Mouse (Mus musculus) frontal cortex, adult 2 months (tissue): ENCODE measurements around the gene Olfr1462. TPM values are rescaled to one million over a fixed set of nuclear protein-coding genes. Genes with fewer than 3 reads are reported as not detected.

Experiments used
- DNase-seq, 2 experiments: peaks; one replicate each; pipeline ENCODE4 v3.0.0; 2022; ENCODE audit warnings: low spot score in 1 of 2; ENCODE audit errors: extremely low spot score in 1 of 2
- polyA plus RNA-seq: library from polyadenylated mRNA; depleted of rRNA; stranded (reverse); fragments of >200 nt; gene quantifications from 2 replicates; pipeline ENCODE4 v1.2.3, GENCODE M21; 2012; rRNA removed

Gene Olfr1462
- polyA plus RNA-seq = not detected in 2 replicates

DNA sequence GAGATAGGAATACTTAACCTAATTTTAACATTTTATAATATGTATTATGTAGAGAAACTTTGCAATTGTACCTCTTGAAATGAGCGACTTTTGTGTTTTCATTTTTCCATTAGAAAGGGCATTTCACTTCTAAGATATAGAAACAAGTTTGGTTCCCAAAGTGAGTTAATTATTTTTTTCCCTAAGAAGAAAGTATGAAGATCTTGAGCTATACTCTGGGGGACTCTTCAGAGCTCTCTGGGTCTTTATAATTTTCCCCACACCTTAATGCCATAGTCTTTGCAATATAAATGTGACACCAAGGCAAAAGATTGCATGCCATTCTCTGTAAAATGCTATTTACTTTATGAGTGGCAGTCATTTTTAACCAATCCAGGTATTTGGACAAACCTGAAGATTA is at the start of gene Olfr1462:
TSS of gene Olfr1462 (plus strand) at position 301 of the 400 bp plus-strand sequence.
- no peak for DNase-seq

DNA sequence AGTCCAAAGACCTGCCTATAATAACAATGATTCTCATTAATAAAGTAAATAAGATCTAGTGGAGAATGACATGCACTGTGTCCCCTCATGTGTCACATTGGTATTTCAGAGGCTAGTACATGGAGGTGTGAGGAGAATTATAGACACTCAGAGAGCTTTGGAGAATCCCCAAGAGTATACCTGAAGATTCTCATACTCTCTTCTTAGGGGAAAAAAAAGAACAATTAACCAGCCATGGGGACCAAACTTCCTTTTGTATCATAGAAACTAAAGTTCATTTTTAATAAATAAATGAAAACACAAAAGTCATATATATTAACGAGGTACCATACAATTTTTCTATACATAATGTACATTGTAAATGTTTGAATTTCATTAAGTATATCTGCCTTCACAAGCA is 36.1 kb upstream of the Olfr1462 start, which contains the start of gene Olfr1459:
TSS of gene Olfr1459 (minus strand) at position 101 of the 400 bp plus-strand sequence.
- DNase-seq = no peak

- no peak for DNase-seq
Observed at GRCm38 (mm10) chr19:13162700-13163099, 22.8 kb upstream of the Olfr1462 start, which contains the start of gene Olfr1461. Olfr1461 (plus strand) TSS chr19:13163000.

DNA sequence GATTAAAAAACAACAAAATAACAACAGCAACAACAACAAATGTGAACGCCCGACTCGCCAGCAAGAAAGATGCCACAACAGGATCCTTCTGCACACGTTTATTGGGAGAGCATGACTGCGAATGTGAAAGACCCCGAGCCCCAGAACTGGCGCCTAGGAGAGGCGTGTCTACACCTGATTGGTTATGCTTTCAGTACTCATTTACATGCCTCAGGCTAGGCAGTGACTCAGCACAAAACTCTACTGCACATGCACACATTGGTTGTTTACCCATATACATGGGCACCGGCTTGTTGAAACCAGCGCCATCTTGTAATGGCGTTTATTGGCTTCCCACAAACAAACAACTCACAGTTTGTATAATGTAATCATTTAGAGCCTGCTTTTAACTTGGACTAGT is 36.1 kb downstream of the Olfr1462 start:
- no peak for DNase-seq

- no peak for DNase-seq
Observed at GRCm38 (mm10) chr19:13231028-13231427, 45.5 kb downstream of the Olfr1462 start, which contains the start of gene Olfr1463. Olfr1463 (plus strand) TSS chr19:13231328.

Other genes with a start within 250 kb of the Olfr1462 start
- not detected in 2 replicates for gene Olfr1450, start 235.5 kb upstream of the Olfr1462 start, polyA plus RNA-seq
- gene Olfr1451, start 190.7 kb upstream of the Olfr1462 start, polyA plus RNA-seq = not detected in 2 replicates
- not detected in 2 replicates for gene Olfr1453, start 157.4 kb upstream of the Olfr1462 start, polyA plus RNA-seq
- not detected in 2 replicates for gene Olfr1454, start 125.1 kb upstream of the Olfr1462 start, polyA plus RNA-seq
- not detected in 2 replicates for gene Olfr1457, start 87.8 kb upstream of the Olfr1462 start, polyA plus RNA-seq
- not detected in 2 replicates for gene Olfr1458, start 79.0 kb upstream of the Olfr1462 start, polyA plus RNA-seq
- 0.02 TPM in 1 of 2 replicates, not detected in the other for gene Olfr1459, start 36.2 kb upstream of the Olfr1462 start, polyA plus RNA-seq
- not detected in 2 replicates for gene Olfr1461, start 22.7 kb upstream of the Olfr1462 start, polyA plus RNA-seq
- gene Olfr1463, start 45.6 kb downstream of the Olfr1462 start, polyA plus RNA-seq = 0.08 and 0.10 TPM in 2 replicates
- gene Olfr1465, start 129.8 kb downstream of the Olfr1462 start, polyA plus RNA-seq = not detected in 2 replicates
- not detected in 2 replicates for gene Olfr1466, start 153.1 kb downstream of the Olfr1462 start, polyA plus RNA-seq
- gene Olfr1467, start 176.5 kb downstream of the Olfr1462 start, polyA plus RNA-seq = not detected in 2 replicates
- not detected in 2 replicates for gene Olfr1469, start 222.1 kb downstream of the Olfr1462 start, polyA plus RNA-seq